Mouse (Mus musculus): Measurements from ENCODE around the gene Fnbp1.

- TF ChIP-seq TAL1 (IDR thresholded peaks at IDR 0.05; ENCODE audit: low read length) (no peak), GATA1 (IDR thresholded peaks at IDR 0.05; ENCODE audit: low read length) (no peak)
These were observed 54.7 kb downstream of the Fnbp1 start for GRCm38 (mm10) chr2:31087085-31087484.

Data from erythroblast, embryonic 14.5 days (primary cell).